Mouse (Mus musculus): Measurements from ENCODE around the gene Ppp3cb.
A peak's percentile ranks its signal among the peaks of the same experiment; 100 is the strongest.

The Ppp3cb gene

DNA sequence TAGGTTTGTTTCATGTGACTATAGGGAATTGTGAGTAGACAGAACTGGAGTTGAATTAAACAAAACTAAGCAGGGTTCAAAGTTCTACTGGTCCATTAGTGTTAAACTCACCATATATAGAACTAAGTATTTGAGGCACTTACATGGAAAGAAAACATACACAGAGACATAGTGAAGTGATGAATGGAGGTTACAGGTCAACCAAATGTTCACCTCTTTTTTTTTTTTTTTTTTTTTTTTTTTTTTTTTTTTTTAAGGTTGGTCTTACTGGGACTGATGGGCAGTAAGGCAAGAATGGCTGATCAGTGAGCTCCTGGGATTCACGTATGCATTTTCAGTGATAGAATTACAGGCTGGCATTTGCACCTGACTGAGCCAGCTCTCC is 66.2 kb downstream of the Ppp3cb start:
- DNase-seq (ENCODE audit: low spot score): no peak

DNA sequence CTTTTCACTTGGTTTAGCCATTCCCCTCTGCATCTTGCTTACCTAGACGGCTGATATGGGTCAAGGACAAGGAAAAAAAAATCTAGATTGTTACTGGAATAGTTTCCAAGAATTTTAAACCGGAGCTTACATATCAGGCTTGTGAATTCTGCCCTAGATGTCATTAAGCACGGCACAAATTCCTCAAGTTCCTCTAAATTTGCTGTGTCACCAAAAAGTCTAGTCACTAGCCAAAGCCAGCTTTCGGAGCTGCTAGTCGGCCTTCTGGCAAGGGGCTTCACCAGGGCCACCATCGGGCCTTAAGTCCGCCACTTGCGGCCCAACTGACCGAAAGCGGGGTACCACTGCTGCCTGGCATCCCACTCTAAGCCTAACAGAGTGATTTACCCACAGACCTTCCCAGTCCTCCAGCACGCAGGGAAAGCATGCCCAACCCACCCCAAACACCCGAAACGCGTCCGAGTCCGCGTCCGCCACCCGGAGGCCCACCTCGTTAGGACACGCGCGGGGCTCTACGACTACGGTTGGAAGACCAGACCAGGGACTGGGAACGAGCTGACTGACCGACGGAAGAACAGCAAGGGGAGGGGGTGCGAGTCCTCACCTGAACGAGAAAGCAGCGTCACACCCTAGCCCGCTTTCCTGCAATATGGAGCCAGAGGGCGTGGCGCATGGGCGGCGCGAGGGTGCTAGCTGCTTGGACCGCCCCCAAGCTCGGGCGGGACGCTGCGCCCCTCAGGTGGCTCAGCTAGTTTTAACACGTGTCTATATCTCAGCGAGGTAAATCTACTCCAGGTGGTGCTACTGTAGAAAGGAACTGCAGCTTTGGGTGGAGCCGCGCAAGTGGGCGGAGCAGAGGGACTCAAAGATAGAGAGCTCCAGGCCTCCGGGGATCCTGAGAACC is 66.8 kb downstream of the Ppp3cb start, which contains the start of gene Anxa7:
TSS of gene Anxa7 (minus strand) at position 843 of the 904 bp plus-strand sequence.
- DNase-seq (ENCODE audit: low spot score): peak; percentile 46

DNA sequence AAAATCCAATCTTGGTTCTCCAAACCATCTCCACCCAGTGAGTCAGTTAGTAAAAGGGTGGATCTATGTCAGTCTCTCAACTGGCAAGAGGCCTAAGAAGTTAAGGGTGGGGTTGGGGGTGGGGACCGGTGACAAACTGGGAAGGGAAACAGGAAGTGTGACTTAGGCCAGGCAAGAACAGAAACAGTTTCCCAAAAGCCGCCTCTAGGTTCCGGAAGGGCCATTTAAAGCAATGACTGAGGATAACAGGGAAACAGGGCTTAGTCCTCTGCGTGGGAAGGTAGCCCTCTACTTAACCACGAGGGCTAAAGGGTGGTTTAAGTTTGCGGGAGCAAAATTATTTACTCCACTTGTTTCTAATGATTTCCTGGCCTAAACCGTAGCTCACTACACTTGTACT is 67.6 kb downstream of the Ppp3cb start:
- DNase-seq (ENCODE audit: low spot score): no peak

DNA sequence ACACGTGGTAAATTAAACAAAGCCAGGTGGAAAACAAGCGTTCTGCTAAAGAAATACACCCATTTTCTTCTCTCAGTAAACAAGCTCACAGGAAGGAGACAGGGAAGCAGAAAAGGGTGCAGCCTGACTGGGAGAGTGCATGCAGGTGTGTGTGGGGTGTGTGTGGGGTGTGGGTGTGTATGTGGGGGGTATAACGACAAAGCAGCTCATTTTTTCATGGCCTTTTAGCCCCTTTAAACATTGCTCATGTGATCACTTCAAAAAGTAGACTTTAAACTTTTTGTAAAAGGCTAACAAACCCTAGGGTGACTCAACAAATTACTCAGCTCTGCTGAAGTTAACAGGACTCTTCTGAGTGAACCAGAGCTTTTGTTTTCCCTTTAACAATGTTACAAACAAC is 68.0 kb downstream of the Ppp3cb start:
- DNase-seq (ENCODE audit: low spot score): no peak

DNA sequence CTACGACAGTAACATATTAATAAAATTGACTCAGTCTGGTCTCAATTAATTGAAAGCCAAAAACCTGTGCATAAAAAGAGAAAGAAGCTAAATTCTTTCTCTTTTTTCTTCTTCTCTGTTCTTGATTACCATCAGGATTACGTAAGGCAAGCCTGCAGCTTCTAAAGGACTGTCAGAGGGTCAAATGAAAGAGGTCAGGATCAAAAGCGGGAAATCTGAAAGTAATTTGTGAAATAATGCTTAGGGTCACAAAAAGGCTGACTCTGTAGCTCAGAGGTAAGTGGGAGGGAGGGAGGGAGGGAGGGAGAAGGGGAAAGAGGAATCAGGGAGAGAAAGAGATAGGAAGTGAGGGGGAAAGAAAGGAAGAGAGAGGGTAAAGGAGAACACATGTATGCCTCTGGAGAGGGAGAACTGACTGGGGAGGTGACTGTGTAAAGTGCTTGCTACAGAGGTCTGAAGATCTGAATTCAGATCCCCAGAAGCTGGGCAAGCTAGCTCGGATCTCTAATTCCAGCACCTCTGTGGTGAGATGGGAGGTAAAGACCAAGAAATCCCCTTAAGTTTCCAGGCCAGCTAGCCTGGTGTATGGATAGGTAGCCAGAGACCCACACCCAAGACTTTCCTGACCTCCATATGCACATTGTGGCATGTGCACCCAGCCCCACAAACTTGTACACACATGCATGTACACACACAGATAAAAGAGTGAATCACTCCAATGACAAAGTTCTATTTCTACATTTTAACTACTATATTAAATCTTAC is 68.9 kb downstream of the Ppp3cb start:
- DNase-seq (ENCODE audit: low spot score): no peak

DNA sequence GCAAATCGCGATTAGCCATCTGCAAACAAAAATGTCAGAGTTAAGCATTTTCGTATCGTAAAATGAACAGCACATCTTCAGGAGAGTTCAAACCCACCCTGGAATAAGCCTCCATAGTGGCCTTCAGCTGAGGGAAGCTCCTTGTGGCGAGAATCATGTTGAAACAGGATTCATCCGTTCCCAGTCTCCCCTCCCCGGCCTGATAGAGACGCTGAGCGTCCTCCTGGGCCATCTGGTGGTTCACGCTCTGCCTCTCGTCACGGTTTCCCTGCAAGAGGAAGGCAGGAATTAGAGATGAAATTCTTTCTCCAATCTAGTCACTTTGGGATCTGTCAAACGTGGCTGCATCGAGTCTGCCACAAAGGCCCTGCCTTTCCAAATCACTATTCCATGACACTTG is 86.2 kb downstream of the Ppp3cb start:
- no peak for DNase-seq (ENCODE audit: low spot score)

DNA sequence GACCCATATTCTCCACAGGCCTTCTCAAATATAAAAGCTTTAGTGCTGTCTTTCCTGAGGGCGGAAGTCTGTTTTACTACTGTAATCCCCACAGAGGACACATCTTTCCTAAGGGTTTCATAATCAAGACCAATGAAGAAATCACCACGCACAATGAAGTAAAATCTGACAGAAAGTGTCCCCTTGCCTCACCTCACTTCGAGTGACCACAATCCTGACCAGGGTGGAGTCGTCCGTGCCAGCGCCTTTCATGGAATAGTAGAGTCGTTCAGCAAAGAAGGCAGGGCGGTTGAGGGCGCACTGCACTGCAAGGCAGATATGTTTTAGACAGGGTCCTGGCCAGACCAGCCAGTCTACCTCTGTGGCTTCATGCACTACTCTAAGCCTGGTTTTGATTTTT is 88.0 kb downstream of the Ppp3cb start:
- no peak for DNase-seq (ENCODE audit: low spot score)

DNA sequence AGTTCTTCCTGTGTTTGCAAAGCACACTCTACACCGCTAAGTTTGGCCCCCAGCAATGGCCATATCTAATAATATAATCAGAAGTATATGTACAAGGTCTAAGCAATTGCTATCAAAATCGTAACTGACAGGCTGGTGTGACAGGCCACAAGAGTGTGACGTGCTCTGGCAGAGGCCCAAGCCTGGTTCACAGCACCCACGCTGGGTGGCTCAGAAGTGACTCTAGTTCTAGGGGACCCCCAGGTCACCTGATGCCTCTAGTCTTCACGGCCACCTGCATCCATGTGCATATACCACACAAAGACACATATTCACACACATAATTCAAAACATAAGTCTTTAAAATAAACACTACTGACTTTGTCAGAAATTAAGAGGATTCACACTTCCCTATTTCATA is 93.4 kb downstream of the Ppp3cb start:
- DNase-seq (ENCODE audit: low spot score): no peak

DNA sequence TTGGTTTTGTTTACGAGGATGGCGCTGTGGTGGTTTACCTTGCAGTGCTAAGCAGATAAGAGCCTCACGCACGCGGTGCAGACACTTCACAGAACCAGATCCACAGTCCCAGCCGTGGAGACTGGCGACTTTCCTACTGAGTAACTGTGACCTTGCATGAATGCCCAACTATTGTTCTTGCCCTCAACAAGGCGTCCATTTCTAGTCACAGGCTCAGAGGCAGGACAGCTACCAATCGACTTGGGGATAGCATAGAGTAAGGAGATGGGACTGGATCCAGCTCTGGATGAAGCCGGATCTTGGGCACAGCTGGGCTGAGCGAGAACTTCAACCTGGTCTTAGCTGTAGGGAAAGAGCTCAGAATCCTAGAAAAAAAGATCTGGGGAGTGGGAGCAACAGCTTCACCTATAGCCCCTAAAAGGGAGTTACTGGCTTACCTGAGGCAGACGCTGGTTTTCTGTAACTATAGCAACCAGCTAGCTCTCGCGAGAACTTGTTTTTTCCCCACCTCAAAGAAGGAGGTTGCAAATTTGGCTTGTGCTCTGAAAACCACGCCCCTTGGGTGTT is 94.5 kb downstream of the Ppp3cb start, which contains the start of gene Cfap70:
TSS of gene Cfap70 (minus strand) at position 462 of the 567 bp plus-strand sequence.
- DNase-seq (ENCODE audit: low spot score): peak; percentile 37

DNA sequence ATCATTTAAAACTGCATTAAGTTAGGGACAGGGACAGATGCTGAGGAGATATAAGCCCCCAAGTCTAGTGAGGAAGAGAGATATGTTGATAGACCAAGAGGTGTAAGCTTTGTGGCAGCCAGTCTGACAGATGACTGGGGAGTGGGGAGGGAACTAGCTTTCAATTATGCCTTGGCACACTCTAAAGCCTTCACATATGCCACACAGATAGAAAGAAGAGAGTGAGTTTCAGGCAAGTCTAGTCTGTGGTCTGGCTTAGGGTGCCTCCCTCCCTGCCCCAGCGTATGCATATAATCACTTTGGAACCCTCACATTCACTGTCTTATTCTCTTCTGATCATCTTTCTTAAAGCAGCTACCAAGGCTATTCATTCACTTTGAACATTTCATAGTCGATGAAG is 95.1 kb downstream of the Ppp3cb start:
- DNase-seq (ENCODE audit: low spot score): no peak

Data from ovary, adult 18-20 months (tissue).